Mouse (Mus musculus) bone marrow macrophage, adult 2 months (primary cell): Measurements from ENCODE around the gene Gm2075. TPM values are rescaled to one million over a fixed set of nuclear protein-coding genes. Genes with fewer than 3 reads are reported as not detected.
"Not testable (repeated sequence)": the region's sequence is repeated elsewhere in the genome, so short reads cannot be mapped to it uniquely, and the experiment has no call there.

Experiments used
- H3K27ac ChIP-seq: 2 replicates; pipeline ENCODE4 v1.5.1; 2012; ENCODE audit warnings: low read depth, low read length; ENCODE audit not compliant: insufficient read depth
- H3K4me1 ChIP-seq: 2 replicates; pipeline ENCODE4 v1.6.1; 2012; ENCODE audit warnings: low read length; ENCODE audit not compliant: control insufficient read depth, insufficient read depth
- H3K4me3 ChIP-seq: 2 replicates; pipeline ENCODE4 v1.5.1; 2012; ENCODE audit warnings: mild to moderate bottlenecking, low read length, moderate library complexity; ENCODE audit not compliant: insufficient read depth
- polyA plus RNA-seq: library from polyadenylated mRNA; stranded (reverse); fragments of >200 nt; gene quantifications from 2 replicates; pipeline ENCODE4 v1.2.4, GENCODE M21; 2012; ENCODE audit not compliant: missing spikeins, insufficient read depth, insufficient read length

The Gm2075 gene
- polyA plus RNA-seq = not detected in 2 replicates

GRCm38 (mm10) chr12:88011548-88011947 lies at the start of gene Gm2075:
Gene Gm2075, plus strand, starts transcription at chr12:88011848.
- H3K27ac ChIP-seq, H3K4me3 ChIP-seq, H3K4me1 ChIP-seq: not testable (repeated sequence)

GRCm38 (mm10) chr12:87984000-87984399 lies 27.6 kb upstream of the Gm2075 start:
- not testable (repeated sequence) for H3K4me1 ChIP-seq, H3K4me3 ChIP-seq, H3K27ac ChIP-seq

- not testable (repeated sequence) for H3K4me3 ChIP-seq, H3K27ac ChIP-seq, H3K4me1 ChIP-seq
These were observed 7.5 kb upstream of the Gm2075 start for GRCm38 (mm10) chr12:88004118-88004517.

- H3K27ac ChIP-seq, H3K4me3 ChIP-seq, H3K4me1 ChIP-seq: not testable (repeated sequence)
These were observed 7.0 kb downstream of the Gm2075 start, which contains the start of gene Gm6803 for GRCm38 (mm10) chr12:88018671-88019070. Gene Gm6803, minus strand, starts transcription at chr12:88018771.

- H3K4me3 ChIP-seq, H3K4me1 ChIP-seq, H3K27ac ChIP-seq: not testable (repeated sequence)
These were observed 15.1 kb downstream of the Gm2075 start, which contains the start of gene Gm2056 for GRCm38 (mm10) chr12:88026704-88027103. Gene Gm2056, plus strand, starts transcription at chr12:88027004.

- H3K4me1 ChIP-seq, H3K27ac ChIP-seq, H3K4me3 ChIP-seq: not testable (repeated sequence)
These were observed 20.6 kb downstream of the Gm2075 start for GRCm38 (mm10) chr12:88032250-88032649.

GRCm38 (mm10) chr12:88039062-88039461 lies 27.4 kb downstream of the Gm2075 start:
- not testable (repeated sequence) for H3K4me3 ChIP-seq, H3K4me1 ChIP-seq, H3K27ac ChIP-seq

- not testable (repeated sequence) for H3K4me1 ChIP-seq, H3K4me3 ChIP-seq, H3K27ac ChIP-seq
These were observed 28.1 kb downstream of the Gm2075 start for GRCm38 (mm10) chr12:88039703-88040102.

- not testable (repeated sequence) for H3K4me3 ChIP-seq, H3K27ac ChIP-seq, H3K4me1 ChIP-seq
These were observed 33.6 kb downstream of the Gm2075 start for GRCm38 (mm10) chr12:88045226-88045625.

Other genes with a start within 250 kb of the Gm2075 start
- gene Gm21319, start 236.1 kb upstream of the Gm2075 start, polyA plus RNA-seq = not detected in 2 replicates
- gene Gm21936, start 216.3 kb upstream of the Gm2075 start, polyA plus RNA-seq = not detected in 2 replicates
- gene BB287469, start 195.3 kb upstream of the Gm2075 start, polyA plus RNA-seq = not detected in 2 replicates
- gene Gm2001, start 169.5 kb upstream of the Gm2075 start, polyA plus RNA-seq = not detected in 2 replicates
- gene Gm2016, start 137.8 kb upstream of the Gm2075 start, polyA plus RNA-seq = not detected in 2 replicates
- not detected in 2 replicates for gene Gm2022, start 116.5 kb upstream of the Gm2075 start, polyA plus RNA-seq
- not detected in 2 replicates for gene Gm2035, start 92.0 kb upstream of the Gm2075 start, polyA plus RNA-seq
- gene Gm2042, start 57.8 kb upstream of the Gm2075 start, polyA plus RNA-seq = not detected in 2 replicates
- gene Gm6803, start 6.9 kb downstream of the Gm2075 start, polyA plus RNA-seq = not detected in 2 replicates
- gene Gm2056, start 15.2 kb downstream of the Gm2075 start, polyA plus RNA-seq = not detected in 2 replicates
- gene Gm16368, start 71.8 kb downstream of the Gm2075 start, polyA plus RNA-seq = not detected in 2 replicates
- gene Gm10436, start 170.3 kb downstream of the Gm2075 start, polyA plus RNA-seq = not detected in 2 replicates
- not detected in 2 replicates for gene Gm8332, start 238.3 kb downstream of the Gm2075 start, polyA plus RNA-seq